Mouse (Mus musculus): ENCODE results near the gene Ces2g. TPM values are rescaled to one million over a fixed set of nuclear protein-coding genes. Genes with fewer than 3 reads are reported as not detected.

Gene Ces2g
- polyA plus RNA-seq (2016; fragmentation: Nextera tagmentation; extraction: Ambion mirVana): not detected in 2 replicates

- WGBS: 75% methylated on average over 5 of the region's 5 CpGs
Measured at GRCm38 (mm10) chr8:104961537-104961961, at the start of gene Ces2g. Gene Ces2g (plus strand): TSS chr8:104961718.

DNA sequence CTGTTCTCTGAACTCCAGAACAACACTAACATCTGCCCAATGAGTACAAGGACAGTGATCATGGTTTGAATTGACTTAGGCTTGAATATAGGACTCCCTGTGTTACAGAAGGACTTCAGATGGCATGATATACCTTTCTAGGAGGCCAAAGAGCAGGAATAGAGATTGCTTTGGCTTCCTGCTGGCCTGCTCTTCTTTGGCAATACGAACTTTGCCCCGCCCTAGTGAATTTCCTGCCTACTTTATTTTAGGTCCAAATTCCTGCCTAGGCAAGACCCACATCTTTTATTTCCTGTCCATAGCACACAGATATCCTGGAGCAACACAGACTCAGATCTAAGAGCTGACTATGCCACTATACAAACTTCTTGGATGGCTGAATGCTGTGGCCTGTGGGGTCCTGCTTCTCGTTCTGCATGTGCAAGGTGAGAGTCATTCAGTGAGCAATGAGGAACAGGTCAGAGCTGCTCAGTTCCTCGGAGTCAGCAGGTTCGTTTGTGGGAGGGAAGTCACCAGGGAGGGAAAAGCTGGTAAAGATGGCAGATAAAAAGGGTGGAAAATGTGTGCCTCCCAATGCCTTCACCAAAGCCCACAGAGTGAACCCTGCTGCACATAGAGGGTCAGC, 35.4 kb upstream of the Ces2g start, which contains the start of gene Ces2e:
Ces2e (plus strand) TSS at position 289 of the 625 bp plus-strand sequence.
- H3K4me1 ChIP-seq: no peaks in the 10 kb centered on the region
- WGBS: 75% methylated on average over 5 of the region's 5 CpGs
- H3K36me3 ChIP-seq: no peaks in the 10 kb centered on the region
- no peak for DNase-seq (ENCODE audit: low spot score)
- H3K27ac ChIP-seq: no peak within 1 kb of the TSS
- H3K9me3 ChIP-seq (replicated peaks): no peaks in the 10 kb centered on the region
- no peak within 1 kb of the TSS for H3K4me3 ChIP-seq
- H3K27me3 ChIP-seq (ENCODE audit: low read depth, poor library complexity, severe bottlenecking): no peaks in the 10 kb centered on the region

More at GRCm38 (mm10) chr8:104961537-104961961, at the start of gene Ces2g:
- Histone ChIP-seq H3K4me3 (no peak within 1 kb of the TSS), H3K27ac (no peak within 1 kb of the TSS), H3K27me3 (ENCODE audit: low read depth, poor library complexity, severe bottlenecking) (no peaks in the 10 kb centered on the region), H3K36me3 (no peaks in the 10 kb centered on the region), H3K9me3 (replicated peaks) (no peaks in the 10 kb centered on the region), H3K4me1 (no peaks in the 10 kb centered on the region)
- DNase-seq (ENCODE audit: low spot score): no peak

DNA sequence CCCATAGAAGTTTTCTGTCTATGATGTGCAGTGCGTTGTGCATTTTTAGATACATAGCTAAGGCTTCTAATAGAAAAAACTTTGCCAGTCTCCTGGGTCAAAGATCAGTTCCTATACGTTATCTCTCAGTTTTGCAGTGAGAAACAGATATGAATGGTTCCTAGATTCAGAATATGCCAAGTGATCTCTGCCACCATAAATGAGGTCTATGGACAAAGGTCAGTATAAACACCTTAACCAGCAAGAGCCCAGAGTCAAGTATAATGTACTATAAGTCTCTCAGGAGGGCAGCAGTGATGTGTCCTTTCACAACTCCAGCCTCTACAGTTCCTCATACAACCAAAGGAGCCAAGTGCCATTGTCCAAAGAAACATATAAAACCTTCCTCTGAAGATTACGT, 34.2 kb upstream of the Ces2g start:
- 91% methylated on average over 3 of the region's 3 CpGs for WGBS
- Histone ChIP-seq H3K4me3 (no peak overlapping the region), H3K36me3 (no peaks in the 10 kb centered on the region), H3K27me3 (ENCODE audit: low read depth, poor library complexity, severe bottlenecking) (no peaks in the 10 kb centered on the region), H3K9me3 (replicated peaks) (no peaks in the 10 kb centered on the region), H3K4me1 (no peaks in the 10 kb centered on the region), H3K27ac (no peak overlapping the region)
- no peak for DNase-seq (ENCODE audit: low spot score)

DNA sequence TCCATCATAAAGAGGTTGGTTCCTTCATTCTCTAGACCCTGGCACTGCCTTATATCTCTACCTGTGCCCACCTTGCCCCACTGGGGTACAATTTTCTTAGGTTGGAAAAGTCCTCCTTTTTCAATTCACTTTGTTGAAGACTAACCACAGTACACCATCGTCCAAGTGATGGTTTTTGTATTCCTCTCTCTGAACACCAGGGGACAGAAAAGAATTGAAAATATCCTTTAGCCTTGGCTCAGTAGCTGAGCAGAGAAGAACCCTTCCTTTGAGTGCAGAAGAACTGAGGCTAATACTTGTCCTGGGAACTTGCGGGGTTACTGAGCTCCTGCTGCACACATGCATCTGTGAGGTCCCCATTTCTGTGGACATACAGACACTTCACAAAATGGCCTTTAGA, 16.9 kb upstream of the Ces2g start:
- Histone ChIP-seq H3K27ac (no peak overlapping the region), H3K27me3 (ENCODE audit: low read depth, poor library complexity, severe bottlenecking) (no peaks in the 10 kb centered on the region), H3K4me3 (no peak overlapping the region), H3K36me3 (no peaks in the 10 kb centered on the region), H3K9me3 (replicated peaks) (no peaks in the 10 kb centered on the region), H3K4me1 (no peaks in the 10 kb centered on the region)
- 85% methylated on average over 2 of the region's 2 CpGs for WGBS
- no peak for DNase-seq (ENCODE audit: low spot score)

- Histone ChIP-seq H3K9me3 (replicated peaks) (no peaks in the 10 kb centered on the region), H3K27me3 (ENCODE audit: low read depth, poor library complexity, severe bottlenecking) (no peaks in the 10 kb centered on the region), H3K36me3 (no peaks in the 10 kb centered on the region), H3K4me1 (no peaks in the 10 kb centered on the region), H3K4me3 (no peak within 1 kb of the TSS), H3K27ac (no peak within 1 kb of the TSS)
- DNase-seq (ENCODE audit: low spot score): no peak
- 80% methylated on average over 4 of the region's 4 CpGs for WGBS
Measured at GRCm38 (mm10) chr8:104947056-104947455, 14.5 kb upstream of the Ces2g start, which contains the start of gene Ces2f. Gene Ces2f (plus strand): TSS chr8:104947356.

GRCm38 (mm10) chr8:104949031-104949430, 12.5 kb upstream of the Ces2g start:
- DNase-seq (ENCODE audit: low spot score): no peak
- WGBS: 89% methylated on average over 5 of the region's 5 CpGs
- Histone ChIP-seq H3K9me3 (replicated peaks) (no peaks in the 10 kb centered on the region), H3K27ac (no peak overlapping the region), H3K27me3 (ENCODE audit: low read depth, poor library complexity, severe bottlenecking) (no peaks in the 10 kb centered on the region), H3K4me1 (no peaks in the 10 kb centered on the region), H3K4me3 (no peak overlapping the region), H3K36me3 (no peaks in the 10 kb centered on the region)

DNA sequence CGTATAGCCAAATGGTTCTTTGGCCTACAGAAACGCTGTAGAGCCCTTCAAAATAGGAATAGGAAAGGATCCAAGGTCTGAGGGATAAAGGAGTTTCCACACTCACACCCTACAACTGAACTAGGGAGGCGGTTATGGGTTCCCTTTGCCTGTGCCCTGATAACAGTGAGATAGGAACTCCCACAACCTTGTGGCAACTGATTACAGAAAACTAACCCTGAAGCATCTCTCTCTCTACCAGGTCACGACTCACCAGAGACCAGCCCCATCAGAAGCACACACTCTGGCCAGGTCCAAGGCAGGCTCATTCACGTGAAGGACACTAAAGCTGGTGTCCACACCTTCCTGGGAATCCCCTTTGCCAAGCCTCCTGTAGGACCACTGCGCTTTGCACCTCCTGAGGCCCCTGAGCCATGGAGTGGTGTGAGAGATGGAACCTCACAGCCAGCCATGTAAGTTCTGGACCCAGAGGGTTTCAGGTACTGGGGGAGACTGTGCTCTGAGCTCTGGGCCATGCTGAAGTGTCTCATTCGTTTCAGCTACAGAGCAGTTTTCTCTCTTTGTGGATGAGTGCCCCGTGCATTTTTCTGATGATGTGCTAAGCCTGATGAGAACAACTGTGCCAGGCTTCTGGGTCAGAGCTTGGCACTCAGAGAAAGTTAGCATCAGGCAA, 847 bp downstream of the Ces2g start:
- Histone ChIP-seq H3K9me3 (replicated peaks) (no peaks in the 10 kb centered on the region), H3K36me3 (no peaks in the 10 kb centered on the region), H3K4me1 (no peaks in the 10 kb centered on the region), H3K27ac (no peak overlapping the region), H3K27me3 (ENCODE audit: low read depth, poor library complexity, severe bottlenecking) (no peaks in the 10 kb centered on the region), H3K4me3 (no peak overlapping the region)
- DNase-seq (ENCODE audit: low spot score): no peak
- WGBS: 81% methylated on average over 8 of the region's 8 CpGs

DNA sequence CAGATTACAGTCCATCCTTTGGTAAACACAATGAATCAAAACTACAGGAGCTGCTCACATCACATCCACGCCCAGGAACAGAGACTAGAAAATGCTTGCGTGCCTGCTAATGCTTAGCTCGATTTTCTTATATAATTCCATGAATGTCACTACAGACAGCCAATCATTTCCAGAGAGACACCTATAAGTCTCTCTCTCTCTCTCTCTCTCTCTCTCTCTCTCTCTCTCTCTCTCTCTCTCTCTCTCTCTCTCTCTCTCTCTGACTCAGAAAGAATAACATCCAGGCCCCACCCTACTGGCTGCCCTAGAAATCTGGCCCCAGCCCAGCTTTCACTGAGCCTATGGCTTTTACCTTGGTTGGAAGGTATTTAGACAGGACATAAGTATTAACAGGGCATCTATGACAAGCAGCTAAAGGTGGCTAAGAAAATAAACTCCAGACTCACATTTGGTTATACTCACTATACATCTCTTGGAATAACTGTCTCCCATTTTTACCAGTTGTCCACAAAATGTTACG, 1.9 kb downstream of the Ces2g start:
- no peaks in the 10 kb centered on the region for H3K9me3 ChIP-seq (replicated peaks)
- no peak overlapping the region for H3K4me3 ChIP-seq
- 87% methylated on average over 4 of the region's 4 CpGs for WGBS
- H3K27me3 ChIP-seq (ENCODE audit: low read depth, poor library complexity, severe bottlenecking): no peaks in the 10 kb centered on the region
- no peak overlapping the region for H3K27ac ChIP-seq
- no peaks in the 10 kb centered on the region for H3K4me1 ChIP-seq
- H3K36me3 ChIP-seq: no peaks in the 10 kb centered on the region
- DNase-seq (ENCODE audit: low spot score): no peak

DNA sequence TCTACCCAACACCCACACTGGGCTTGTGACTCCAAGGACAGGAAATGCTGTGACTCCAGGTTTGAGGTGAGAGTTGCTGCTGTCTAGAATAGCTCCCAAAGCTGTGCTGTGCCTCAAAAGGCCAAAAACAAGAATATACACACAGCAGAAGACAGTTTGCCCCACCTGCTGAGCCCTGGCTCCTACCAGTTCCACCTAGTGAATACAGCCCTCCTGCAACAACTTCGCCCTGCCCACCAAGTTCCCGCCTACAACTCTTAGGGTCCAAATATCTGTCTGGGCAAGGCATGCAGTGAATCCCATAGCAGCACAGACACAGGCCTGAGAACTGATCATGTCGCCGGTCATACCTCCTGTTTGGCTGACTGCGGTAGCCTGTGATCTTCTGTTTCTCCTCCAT, 22.6 kb downstream of the Ces2g start:
- DNase-seq (ENCODE audit: low spot score): no peak
- Histone ChIP-seq H3K36me3 (no peaks in the 10 kb centered on the region), H3K27me3 (ENCODE audit: low read depth, poor library complexity, severe bottlenecking) (no peaks in the 10 kb centered on the region), H3K9me3 (replicated peaks) (peaks cover 8% of the 10 kb centered on the region; the same call in 1 of the 2 replicates), H3K4me3 (no peak overlapping the region), H3K4me1 (no peaks in the 10 kb centered on the region), H3K27ac (no peak overlapping the region)
- WGBS: 89% methylated on average over 5 of the region's 5 CpGs

- 0 out of 2 replicates have a peak, but pooled peaks cover 2% of the 10 kb centered on the region for H3K9me3 ChIP-seq (replicated peaks)
- H3K4me3 ChIP-seq: no peak overlapping the region
- H3K4me1 ChIP-seq: no peaks in the 10 kb centered on the region
- no peak overlapping the region for H3K27ac ChIP-seq
- 93% methylated on average over 2 of the region's 2 CpGs for WGBS
- no peaks in the 10 kb centered on the region for H3K36me3 ChIP-seq
- DNase-seq (ENCODE audit: low spot score): no peak
- H3K27me3 ChIP-seq (ENCODE audit: low read depth, poor library complexity, severe bottlenecking): no peaks in the 10 kb centered on the region
Measured at GRCm38 (mm10) chr8:104984942-104985341, 23.4 kb downstream of the Ces2g start.

- no peak for DNase-seq (ENCODE audit: low spot score)
- H3K36me3 ChIP-seq: no peaks in the 10 kb centered on the region
- no peaks in the 10 kb centered on the region for H3K4me1 ChIP-seq
- 79% methylated on average over 6 of the region's 6 CpGs for WGBS
- H3K4me3 ChIP-seq: no peak overlapping the region
- H3K27me3 ChIP-seq (ENCODE audit: low read depth, poor library complexity, severe bottlenecking): no peaks in the 10 kb centered on the region
- no peak overlapping the region for H3K27ac ChIP-seq
- H3K9me3 ChIP-seq (replicated peaks): no peaks in the 10 kb centered on the region
Measured at GRCm38 (mm10) chr8:104998191-104998590, 36.7 kb downstream of the Ces2g start.

GRCm38 (mm10) chr8:104999183-104999582, 37.7 kb downstream of the Ces2g start:
- DNase-seq (ENCODE audit: low spot score): no peak
- Histone ChIP-seq H3K36me3 (no peaks in the 10 kb centered on the region), H3K4me3 (no peak overlapping the region), H3K9me3 (replicated peaks) (no peaks in the 10 kb centered on the region), H3K27ac (no peak overlapping the region), H3K27me3 (ENCODE audit: low read depth, poor library complexity, severe bottlenecking) (no peaks in the 10 kb centered on the region), H3K4me1 (no peaks in the 10 kb centered on the region)
- 86% methylated on average over 6 of the region's 6 CpGs for WGBS

GRCm38 (mm10) chr8:105000586-105000985, 39.1 kb downstream of the Ces2g start, which contains the start of gene Ces2h:
Gene Ces2h (plus strand): TSS chr8:105000853.
- 88% methylated on average over 7 of the region's 7 CpGs for WGBS
- Histone ChIP-seq H3K9me3 (replicated peaks) (no peaks in the 10 kb centered on the region), H3K27ac (no peak within 1 kb of the TSS), H3K36me3 (no peaks in the 10 kb centered on the region), H3K27me3 (ENCODE audit: low read depth, poor library complexity, severe bottlenecking) (no peaks in the 10 kb centered on the region), H3K4me3 (no peak within 1 kb of the TSS), H3K4me1 (no peaks in the 10 kb centered on the region)
- DNase-seq (ENCODE audit: low spot score): no peak
